Mouse (Mus musculus): Measurements from ENCODE around the gene Pip4k2b. TPM values are rescaled to one million over a fixed set of nuclear protein-coding genes. Genes with fewer than 3 reads are reported as not detected.
"Not testable (repeated sequence)": the region's sequence is repeated elsewhere in the genome, so short reads cannot be mapped to it uniquely, and the experiment has no call there.

Pip4k2b gene
- polyA plus RNA-seq, 1 experiment from 2014 or later: 0.86 TPM

GRCm38 (mm10) chr11:97738703-97739102 lies 5.8 kb downstream of the Pip4k2b start:
- no peaks in the 10 kb centered on the region for H3K36me3 ChIP-seq (ENCODE audit: insufficient read depth, low read length)
- ATAC-seq: no peak
- DNase-seq (ENCODE audit: low spot score): no peak
- WGBS: 56% methylated on average over 6 of the region's 6 CpGs
- no peak overlapping the region for H3K4me2 ChIP-seq (replicated peaks; ENCODE audit: low read depth, low read length)
- no peak overlapping the region for H3K27ac ChIP-seq (ENCODE audit: low read length)
- H3K27me3 ChIP-seq (replicated peaks; ENCODE audit: insufficient read depth, low read length): no peaks in the 10 kb centered on the region
- peaks cover 11% of the 10 kb centered on the region for H3K4me1 ChIP-seq (ENCODE audit: insufficient read depth, low read depth, low read length)
- peak; percentile 61 for TF ChIP-seq CTCF (IDR thresholded peaks at IDR 0.05)
- no peak for TF ChIP-seq EP300 (IDR thresholded peaks at IDR 0.05)
- H3K4me3 ChIP-seq (ENCODE audit: low read depth, low read length): no peak overlapping the region
- no peaks in the 10 kb centered on the region for H3K9me3 ChIP-seq (ENCODE audit: low read length)
- no peak overlapping the region for H3K9ac ChIP-seq (replicated peaks; ENCODE audit: low read depth)

GRCm38 (mm10) chr11:97737600-97737999 lies 6.9 kb downstream of the Pip4k2b start:
- DNase-seq (ENCODE audit: low spot score): no peak

GRCm38 (mm10) chr11:97736645-97737044 lies 7.9 kb downstream of the Pip4k2b start:
- no peak overlapping the region for H3K9ac ChIP-seq (replicated peaks; ENCODE audit: low read depth)
- ATAC-seq (no peak), DNase-seq (ENCODE audit: low spot score) (no peak)
- no peaks in the 10 kb centered on the region for H3K9me3 ChIP-seq (ENCODE audit: low read length)
- H3K4me1 ChIP-seq (ENCODE audit: insufficient read depth, low read depth, low read length): no peaks in the 10 kb centered on the region
- TF ChIP-seq CTCF (IDR thresholded peaks at IDR 0.05): no peak
- TF ChIP-seq EP300 (IDR thresholded peaks at IDR 0.05): no peak
- no peak overlapping the region for H3K27ac ChIP-seq (ENCODE audit: low read length)
- WGBS: 83% methylated on average over 5 of the region's 5 CpGs
- no peaks in the 10 kb centered on the region for H3K27me3 ChIP-seq (replicated peaks; ENCODE audit: insufficient read depth, low read length)
- H3K4me3 ChIP-seq (ENCODE audit: low read depth, low read length): no peak overlapping the region
- no peak overlapping the region for H3K4me2 ChIP-seq (replicated peaks; ENCODE audit: low read depth, low read length)
- no peaks in the 10 kb centered on the region for H3K36me3 ChIP-seq (ENCODE audit: insufficient read depth, low read length)

More at GRCm38 (mm10) chr11:97737600-97737999, 6.9 kb downstream of the Pip4k2b start:
- WGBS: 57% methylated on average over 4 of the region's 4 CpGs
- no peak overlapping the region for H3K4me3 ChIP-seq (ENCODE audit: low read depth, low read length)
- H3K27ac ChIP-seq (ENCODE audit: low read length): no peak overlapping the region
- H3K27me3 ChIP-seq (replicated peaks; ENCODE audit: insufficient read depth, low read length): no peaks in the 10 kb centered on the region
- H3K4me1 ChIP-seq (ENCODE audit: insufficient read depth, low read depth, low read length): peaks cover 1% of the 10 kb centered on the region; the same call in 1 of the 2 replicates
- no peak for ATAC-seq
- no peaks in the 10 kb centered on the region for H3K9me3 ChIP-seq (ENCODE audit: low read length)
- H3K9ac ChIP-seq (replicated peaks; ENCODE audit: low read depth): no peak overlapping the region
- H3K36me3 ChIP-seq (ENCODE audit: insufficient read depth, low read length): no peaks in the 10 kb centered on the region
- H3K4me2 ChIP-seq (replicated peaks; ENCODE audit: low read depth, low read length): no peak overlapping the region
- TF ChIP-seq EP300 (IDR thresholded peaks at IDR 0.05): no peak
- TF ChIP-seq CTCF (IDR thresholded peaks at IDR 0.05): no peak

DNA sequence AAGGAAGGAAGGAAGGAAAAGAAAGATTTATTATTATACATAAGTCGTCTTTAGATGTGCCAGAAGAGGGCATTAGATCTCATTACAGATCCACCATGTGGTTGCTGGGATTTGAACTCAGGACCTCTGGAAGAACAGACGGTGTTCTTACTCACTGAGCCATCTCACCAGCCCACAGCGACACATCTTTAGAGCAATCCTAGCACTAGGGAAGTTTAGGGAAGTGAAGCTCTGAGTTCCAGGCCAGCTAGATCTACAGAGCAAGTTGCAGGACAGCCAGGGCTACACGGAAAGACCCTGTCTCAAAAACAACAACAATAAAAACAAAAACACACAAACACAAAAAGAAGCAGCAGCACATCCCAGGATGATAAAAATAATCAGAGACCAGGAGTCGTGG lies 9.7 kb downstream of the Pip4k2b start:
- H3K27me3 ChIP-seq (replicated peaks; ENCODE audit: insufficient read depth, low read length); H3K4me3 ChIP-seq (ENCODE audit: low read depth, low read length); H3K4me1 ChIP-seq (ENCODE audit: insufficient read depth, low read depth, low read length); H3K36me3 ChIP-seq (ENCODE audit: insufficient read depth, low read length); H3K9me3 ChIP-seq (ENCODE audit: low read length); DNase-seq (ENCODE audit: low spot score); H3K4me2 ChIP-seq (replicated peaks; ENCODE audit: low read depth, low read length); H3K27ac ChIP-seq (ENCODE audit: low read length); ATAC-seq; H3K9ac ChIP-seq (replicated peaks; ENCODE audit: low read depth): not testable (repeated sequence)
- 81% methylated on average over 5 of the region's 5 CpGs for WGBS

DNA sequence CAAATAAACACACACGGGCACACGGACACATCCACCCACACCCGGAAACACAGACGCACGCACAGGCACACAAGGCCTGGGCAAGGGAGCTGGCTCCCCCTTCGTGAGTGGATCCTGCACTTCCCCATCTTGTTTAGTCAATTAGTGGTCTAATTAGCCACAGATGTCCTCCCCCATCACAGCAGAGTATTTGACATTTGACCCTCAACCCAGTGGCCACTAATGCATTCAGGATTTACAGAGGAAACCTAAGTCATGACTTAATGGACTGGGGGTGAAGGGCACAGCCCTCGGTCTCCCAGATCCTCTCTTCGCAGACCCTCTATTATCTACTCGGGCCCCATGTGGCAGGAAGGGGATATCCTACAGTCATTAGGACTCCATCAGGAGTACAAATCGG lies 10.8 kb downstream of the Pip4k2b start:
- H3K27ac ChIP-seq (ENCODE audit: low read length): no peak overlapping the region
- ATAC-seq (peak; percentile 64), DNase-seq (ENCODE audit: low spot score) (peak; percentile 27)
- no peak for TF ChIP-seq EP300 (IDR thresholded peaks at IDR 0.05)
- no peak for TF ChIP-seq CTCF (IDR thresholded peaks at IDR 0.05)
- H3K4me1 ChIP-seq (ENCODE audit: insufficient read depth, low read depth, low read length): no peaks in the 10 kb centered on the region
- H3K27me3 ChIP-seq (replicated peaks; ENCODE audit: insufficient read depth, low read length): no peaks in the 10 kb centered on the region
- no peak overlapping the region for H3K4me3 ChIP-seq (ENCODE audit: low read depth, low read length)
- 41% methylated on average over 10 of the region's 10 CpGs for WGBS
- H3K9me3 ChIP-seq (ENCODE audit: low read length): no peaks in the 10 kb centered on the region
- H3K4me2 ChIP-seq (replicated peaks; ENCODE audit: low read depth, low read length): no peak overlapping the region
- no peaks in the 10 kb centered on the region for H3K36me3 ChIP-seq (ENCODE audit: insufficient read depth, low read length)
- H3K9ac ChIP-seq (replicated peaks; ENCODE audit: low read depth): no peak overlapping the region

GRCm38 (mm10) chr11:97728730-97729129 lies 15.8 kb downstream of the Pip4k2b start:
- no peaks in the 10 kb centered on the region for H3K27me3 ChIP-seq (replicated peaks; ENCODE audit: insufficient read depth, low read length)
- no peaks in the 10 kb centered on the region for H3K4me1 ChIP-seq (ENCODE audit: insufficient read depth, low read depth, low read length)
- H3K36me3 ChIP-seq (ENCODE audit: insufficient read depth, low read length): peaks cover 14% of the 10 kb centered on the region; the same call in 1 of the 2 replicates
- 90% methylated on average over 7 of the region's 7 CpGs for WGBS
- no peak overlapping the region for H3K9ac ChIP-seq (replicated peaks; ENCODE audit: low read depth)
- DNase-seq (ENCODE audit: low spot score): no peak
- H3K4me2 ChIP-seq (replicated peaks; ENCODE audit: low read depth, low read length): no peak overlapping the region
- TF ChIP-seq EP300 (IDR thresholded peaks at IDR 0.05) (no peak), CTCF (IDR thresholded peaks at IDR 0.05) (no peak)
- no peak overlapping the region for H3K27ac ChIP-seq (ENCODE audit: low read length)
- no peaks in the 10 kb centered on the region for H3K9me3 ChIP-seq (ENCODE audit: low read length)
- ATAC-seq: no peak
- no peak overlapping the region for H3K4me3 ChIP-seq (ENCODE audit: low read depth, low read length)

DNA sequence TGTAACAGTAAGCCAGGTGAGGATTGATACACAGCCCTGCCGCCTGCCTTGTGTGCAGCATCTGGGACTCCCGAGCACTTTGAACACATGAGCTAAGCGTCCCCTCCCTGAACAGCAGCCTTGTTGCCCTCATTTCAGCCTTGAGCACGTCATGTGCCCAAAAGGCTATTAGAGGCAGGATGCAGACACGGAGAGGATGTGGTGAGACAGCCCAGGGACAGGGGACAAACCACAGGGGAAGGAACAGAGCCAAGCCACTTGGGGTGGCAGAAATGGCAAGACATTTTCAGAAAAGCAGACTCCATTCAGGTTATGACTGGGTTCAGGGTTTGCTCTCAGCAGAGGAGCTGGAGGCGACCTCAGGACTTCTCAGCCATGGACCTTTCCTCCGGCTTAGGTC lies 16.2 kb downstream of the Pip4k2b start:
- Histone ChIP-seq H3K4me2 (replicated peaks; ENCODE audit: low read depth, low read length) (no peak overlapping the region), H3K4me1 (ENCODE audit: insufficient read depth, low read depth, low read length) (no peaks in the 10 kb centered on the region), H3K9me3 (ENCODE audit: low read length) (no peaks in the 10 kb centered on the region), H3K9ac (replicated peaks; ENCODE audit: low read depth) (no peak overlapping the region), H3K27ac (ENCODE audit: low read length) (no peak overlapping the region), H3K4me3 (ENCODE audit: low read depth, low read length) (no peak overlapping the region), H3K27me3 (replicated peaks; ENCODE audit: insufficient read depth, low read length) (no peaks in the 10 kb centered on the region), H3K36me3 (ENCODE audit: insufficient read depth, low read length) (peaks cover 14% of the 10 kb centered on the region; the same call in 1 of the 2 replicates)
- WGBS: 67% methylated on average over 7 of the region's 7 CpGs
- peak; percentile 25 for DNase-seq (ENCODE audit: low spot score)
- ATAC-seq: 0 out of 2 replicates have a peak, but pooled peaks have one; percentile 26
- TF ChIP-seq EP300 (IDR thresholded peaks at IDR 0.05) (no peak), CTCF (IDR thresholded peaks at IDR 0.05) (no peak)

Measured in lung, postnatal 0 days (tissue).